Mouse (Mus musculus): ENCODE results near the gene Phka1. TPM values are rescaled to one million over a fixed set of nuclear protein-coding genes. Genes with fewer than 3 reads are reported as not detected.
A peak's percentile ranks its signal among the peaks of the same experiment; 100 is the strongest.

Phka1 gene
- polyA plus RNA-seq, 1 experiment, result 20.8 TPM

GRCm38 (mm10) chrX:102493992-102494730 is 149.9 kb downstream of the Phka1 start:
- no peaks in the 10 kb centered on the region for H3K4me1 ChIP-seq (ENCODE audit: control insufficient read depth, insufficient read depth, low read length)
- no peak overlapping the region for H3K4me3 ChIP-seq (replicated peaks; ENCODE audit: insufficient read depth, low read depth, low read length)
- H3K27me3 ChIP-seq (ENCODE audit: control insufficient read depth, insufficient read depth, low read length), result no peaks in the 10 kb centered on the region
- DNase-seq, result peak in 1 of 2 experiments; percentile 18
- H3K27ac ChIP-seq (ENCODE audit: insufficient read depth, low read length), result no peak overlapping the region
- WGBS, result 60% methylated on average over 6 of the region's 6 CpGs
- TF ChIP-seq CTCF (IDR thresholded peaks at IDR 0.05; ENCODE audit: borderline replicate concordance, insufficient read depth, low read depth, low read length) (no peak), POLR2A (IDR thresholded peaks at IDR 0.05; ENCODE audit: borderline replicate concordance, insufficient read depth, low read length) (no peak)

- WGBS, result 64% methylated on average over 7 of the region's 7 CpGs
- no peak overlapping the region for H3K27ac ChIP-seq (ENCODE audit: insufficient read depth, low read length)
- H3K4me3 ChIP-seq (replicated peaks; ENCODE audit: insufficient read depth, low read depth, low read length), result no peak overlapping the region
- no peak for DNase-seq
- no peak for TF ChIP-seq CTCF (IDR thresholded peaks at IDR 0.05; ENCODE audit: borderline replicate concordance, insufficient read depth, low read depth, low read length)
- no peak for TF ChIP-seq POLR2A (IDR thresholded peaks at IDR 0.05; ENCODE audit: borderline replicate concordance, insufficient read depth, low read length)
- no peaks in the 10 kb centered on the region for H3K4me1 ChIP-seq (ENCODE audit: control insufficient read depth, insufficient read depth, low read length)
- H3K27me3 ChIP-seq (ENCODE audit: control insufficient read depth, insufficient read depth, low read length), result no peaks in the 10 kb centered on the region
These were observed 158.5 kb downstream of the Phka1 start for GRCm38 (mm10) chrX:102485575-102485974.

- peak in 1 of 2 experiments; percentile 8 for DNase-seq
- H3K4me3 ChIP-seq (replicated peaks; ENCODE audit: insufficient read depth, low read depth, low read length), result no peak overlapping the region
- TF ChIP-seq CTCF (IDR thresholded peaks at IDR 0.05; ENCODE audit: borderline replicate concordance, insufficient read depth, low read depth, low read length), result no peak
- no peak overlapping the region for H3K27ac ChIP-seq (ENCODE audit: insufficient read depth, low read length)
- 60% methylated on average over 4 of the region's 4 CpGs for WGBS
- H3K4me1 ChIP-seq (ENCODE audit: control insufficient read depth, insufficient read depth, low read length), result peaks cover 5% of the 10 kb centered on the region; the same call in 1 of the 2 replicates
- H3K27me3 ChIP-seq (ENCODE audit: control insufficient read depth, insufficient read depth, low read length), result no peaks in the 10 kb centered on the region
These were observed 164.4 kb downstream of the Phka1 start for GRCm38 (mm10) chrX:102479665-102480064.

- WGBS, result 12% methylated on average over 4 of the region's 4 CpGs
- H3K4me1 ChIP-seq (ENCODE audit: control insufficient read depth, insufficient read depth, low read length), result peaks cover 5% of the 10 kb centered on the region; the same call in 1 of the 2 replicates
- TF ChIP-seq CTCF (IDR thresholded peaks at IDR 0.05; ENCODE audit: borderline replicate concordance, insufficient read depth, low read depth, low read length) (peak; percentile 35; the same call in 1 of the 2 replicates), POLR2A (IDR thresholded peaks at IDR 0.05; ENCODE audit: borderline replicate concordance, insufficient read depth, low read length) (no peak)
These were observed 165.1 kb downstream of the Phka1 start for GRCm38 (mm10) chrX:102478965-102479364.

GRCm38 (mm10) chrX:102478481-102478880 is 165.6 kb downstream of the Phka1 start:
- WGBS, result 90% methylated on average over 3 of the region's 3 CpGs
- Histone ChIP-seq H3K27ac (ENCODE audit: insufficient read depth, low read length) (no peak overlapping the region), H3K4me3 (replicated peaks; ENCODE audit: insufficient read depth, low read depth, low read length) (no peak overlapping the region), H3K4me1 (ENCODE audit: control insufficient read depth, insufficient read depth, low read length) (peaks cover 5% of the 10 kb centered on the region; the same call in 1 of the 2 replicates), H3K27me3 (ENCODE audit: control insufficient read depth, insufficient read depth, low read length) (no peaks in the 10 kb centered on the region)
- TF ChIP-seq POLR2A (IDR thresholded peaks at IDR 0.05; ENCODE audit: borderline replicate concordance, insufficient read depth, low read length), result no peak
- TF ChIP-seq CTCF (IDR thresholded peaks at IDR 0.05; ENCODE audit: borderline replicate concordance, insufficient read depth, low read depth, low read length), result no peak
- DNase-seq, result no peak

More at GRCm38 (mm10) chrX:102478965-102479364, 165.1 kb downstream of the Phka1 start:
- H3K27me3 ChIP-seq (ENCODE audit: control insufficient read depth, insufficient read depth, low read length), result no peaks in the 10 kb centered on the region
- no peak overlapping the region for H3K27ac ChIP-seq (ENCODE audit: insufficient read depth, low read length)
- no peak overlapping the region for H3K4me3 ChIP-seq (replicated peaks; ENCODE audit: insufficient read depth, low read depth, low read length)
- peak in 1 of 2 experiments; percentile 58 for DNase-seq

GRCm38 (mm10) chrX:102476784-102477183 is 167.3 kb downstream of the Phka1 start:
- WGBS, result 36% methylated on average over 3 of the region's 3 CpGs
- Histone ChIP-seq H3K27ac (ENCODE audit: insufficient read depth, low read length) (no peak overlapping the region), H3K4me1 (ENCODE audit: control insufficient read depth, insufficient read depth, low read length) (peaks cover 5% of the 10 kb centered on the region; the same call in 1 of the 2 replicates), H3K27me3 (ENCODE audit: control insufficient read depth, insufficient read depth, low read length) (no peaks in the 10 kb centered on the region), H3K4me3 (replicated peaks; ENCODE audit: insufficient read depth, low read depth, low read length) (no peak overlapping the region)
- DNase-seq, result peak; percentile 67 to 80
- TF ChIP-seq POLR2A (IDR thresholded peaks at IDR 0.05; ENCODE audit: borderline replicate concordance, insufficient read depth, low read length) (no peak), CTCF (IDR thresholded peaks at IDR 0.05; ENCODE audit: borderline replicate concordance, insufficient read depth, low read depth, low read length) (peak; percentile 57; the same call in 1 of the 2 replicates)

- H3K4me3 ChIP-seq (replicated peaks; ENCODE audit: insufficient read depth, low read depth, low read length), result no peak overlapping the region
- peak in 1 of 2 experiments; percentile 58 for DNase-seq
- peaks cover 5% of the 10 kb centered on the region; the same call in 1 of the 2 replicates for H3K4me1 ChIP-seq (ENCODE audit: control insufficient read depth, insufficient read depth, low read length)
- WGBS, result 19% methylated on average over 5 of the region's 5 CpGs
- TF ChIP-seq CTCF (IDR thresholded peaks at IDR 0.05; ENCODE audit: borderline replicate concordance, insufficient read depth, low read depth, low read length) (no peak), POLR2A (IDR thresholded peaks at IDR 0.05; ENCODE audit: borderline replicate concordance, insufficient read depth, low read length) (no peak)
- H3K27me3 ChIP-seq (ENCODE audit: control insufficient read depth, insufficient read depth, low read length), result no peaks in the 10 kb centered on the region
- no peak overlapping the region for H3K27ac ChIP-seq (ENCODE audit: insufficient read depth, low read length)
These were observed 168.5 kb downstream of the Phka1 start for GRCm38 (mm10) chrX:102475555-102475954.

Other genes starting within 250 kb of the Phka1 start
- gene Hdac8, start 138.9 kb downstream of the Phka1 start, polyA plus RNA-seq (2012; rRNA removed), result 24.8 and 27.4 TPM in 2 replicates
- not detected in 2 replicates for gene Gm3880, start 42.7 kb upstream of the Phka1 start, polyA plus RNA-seq (2012; rRNA removed)
- gene Gm9112, start 63.4 kb upstream of the Phka1 start, polyA plus RNA-seq (2012; rRNA removed), result not detected in 2 replicates
- not detected in 2 replicates for gene Dmrtc1b, start 63.6 kb upstream of the Phka1 start, polyA plus RNA-seq (2012; rRNA removed)
- not detected in 2 replicates for gene Dmrtc1c1, start 158.7 kb upstream of the Phka1 start, polyA plus RNA-seq (2012; rRNA removed)
- not detected in 2 replicates for gene Dmrtc1c2, start 210.4 kb upstream of the Phka1 start, polyA plus RNA-seq (2012; rRNA removed)
- gene 1700031F05Rik, start 223.7 kb upstream of the Phka1 start, polyA plus RNA-seq (2012; rRNA removed), result not detected in 2 replicates